Mouse (Mus musculus) stomach, embryonic 14.5 days (tissue): ENCODE results near the gene Hspb6. TPM values are rescaled to one million over a fixed set of nuclear protein-coding genes. Genes with fewer than 3 reads are reported as not detected.

Source experiments
- ATAC-seq: fragments of 200-750 bp; cut with Nextera tagmentation; 2 replicates; pipeline ENCODE4 v1.8.0; 2017; ENCODE audit warnings: low read depth, moderate TSS enrichment; ENCODE audit not compliant: insufficient number of reproducible peaks, insufficient read depth, low FRiP score
- H3K27ac ChIP-seq: fragments of 300-500 bp; sonication (generic); 2 replicates; pipeline ENCODE4 v1.5.1; 2014; ENCODE audit warnings: mild to moderate bottlenecking, low read length, moderate library complexity, mixed read lengths
- H3K27me3 ChIP-seq: fragments of 300-500 bp; sonication (generic); 2 replicates; pipeline ENCODE4 v1.6.1; 2014; ENCODE audit warnings: low read length, control low read depth, mixed read lengths; ENCODE audit not compliant: control insufficient read depth, insufficient read depth
- H3K36me3 ChIP-seq: fragments of 300-500 bp; sonication (generic); 2 replicates; pipeline ENCODE4 v1.6.1; 2014; ENCODE audit warnings: mild to moderate bottlenecking, control low read depth, low read length, moderate library complexity, mixed read lengths; ENCODE audit not compliant: control insufficient read depth, insufficient read depth
- H3K4me1 ChIP-seq: fragments of 300-500 bp; sonication (generic); 2 replicates; pipeline ENCODE4 v1.6.1; 2014; ENCODE audit warnings: low read length, control low read depth, mixed read lengths; ENCODE audit not compliant: control insufficient read depth, insufficient read depth
- H3K4me2 ChIP-seq: fragments of 300-500 bp; sonication (generic); replicated peaks from 2 replicates; pipeline ENCODE4 v1.6.1; 2014; ENCODE audit warnings: low read depth, low read length, control low read depth
- H3K4me3 ChIP-seq: fragments of 300-500 bp; sonication (generic); 2 replicates; pipeline ENCODE4 v1.5.1; 2014; ENCODE audit warnings: low read depth, low read length, control low read depth
- H3K9ac ChIP-seq: fragments of 300-500 bp; sonication (generic); replicated peaks from 2 replicates; pipeline ENCODE4 v1.6.1; 2014; ENCODE audit warnings: low read depth, mild to moderate bottlenecking, control low read depth, low read length, moderate library complexity, mixed read lengths
- H3K9me3 ChIP-seq: fragments of 300-500 bp; sonication (generic); 2 replicates; pipeline ENCODE4 v1.6.1; 2016; ENCODE audit warnings: low read depth, low read length, control low read depth; ENCODE audit not compliant: control insufficient read depth
- WGBS: fragments of 180-500 bp; shearing (Covaris S2); extraction: QIAGEN DNeasy Blood & Tissue Kit; methylation state at CpG from one replicate; pipeline ENCODE4 v1.1.7; 2014; 5-methylcytosine and 5-hydroxymethylcytosine counted together
- polyA plus RNA-seq: library from polyadenylated mRNA; unstranded; fragments of >200 nt; fragmentation: Nextera tagmentation; extraction: Ambion mirVana; gene quantifications from 2 replicates; pipeline ENCODE4 v1.2.1, GENCODE M21; 2014

Hspb6 gene
- 47.3 and 49.0 TPM in 2 replicates for polyA plus RNA-seq

GRCm38 (mm10) chr7:30552102-30553020, at the start of gene Hspb6, which contains the start of gene Proser3:
Hspb6 (plus strand) TSS chr7:30552178.
Proser3 (minus strand) TSS chr7:30552299.
- H3K9ac ChIP-seq: peak within 1 kb of the TSS; percentile 62
- H3K27me3 ChIP-seq: no peaks in the 10 kb centered on the region
- peak; percentile 95 for ATAC-seq
- H3K36me3 ChIP-seq: peaks cover 23% of the 10 kb centered on the region
- peak within 1 kb of the TSS; percentile 59 for H3K4me3 ChIP-seq
- H3K9me3 ChIP-seq: no peaks in the 10 kb centered on the region
- peak within 1 kb of the TSS; percentile 97 for H3K4me2 ChIP-seq
- H3K27ac ChIP-seq: peak within 1 kb of the TSS; percentile 97
- WGBS: under 1% methylated on average over 44 of the region's 44 CpGs
- peaks cover 12% of the 10 kb centered on the region; the same call in 1 of the 2 replicates for H3K4me1 ChIP-seq

DNA sequence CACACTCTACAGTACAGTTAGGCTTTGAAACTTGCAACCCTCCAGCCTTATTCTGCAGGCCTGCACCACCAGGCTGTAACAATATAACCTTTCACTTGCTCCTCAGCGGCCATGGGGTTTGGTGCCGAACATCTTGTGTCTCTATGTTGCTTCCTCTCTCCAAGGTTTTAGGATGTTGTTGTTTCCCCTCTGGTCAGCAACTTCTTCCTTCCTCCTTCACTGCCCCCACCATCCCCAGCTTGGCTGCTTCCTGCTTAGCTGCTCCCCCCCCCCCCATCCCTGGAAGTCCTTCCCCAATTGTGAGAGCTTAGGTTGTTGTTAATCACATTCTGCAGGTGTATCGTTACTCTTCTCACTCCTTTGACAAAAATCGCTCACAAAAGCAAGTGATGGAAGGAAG, 43.9 kb upstream of the Hspb6 start:
- no peak overlapping the region for H3K27ac ChIP-seq
- ATAC-seq: no peak
- H3K4me2 ChIP-seq: no peak overlapping the region
- H3K27me3 ChIP-seq: no peaks in the 10 kb centered on the region
- WGBS: 75% methylated on average over 4 of the region's 4 CpGs
- H3K36me3 ChIP-seq: no peaks in the 10 kb centered on the region
- no peak overlapping the region for H3K4me3 ChIP-seq
- H3K9me3 ChIP-seq: no peaks in the 10 kb centered on the region
- no peak overlapping the region for H3K9ac ChIP-seq
- no peaks in the 10 kb centered on the region for H3K4me1 ChIP-seq

- Histone ChIP-seq H3K27ac (no peak overlapping the region), H3K36me3 (no peaks in the 10 kb centered on the region), H3K4me3 (no peak overlapping the region), H3K9me3 (no peaks in the 10 kb centered on the region), H3K4me2 (no peak overlapping the region), H3K27me3 (no peaks in the 10 kb centered on the region), H3K9ac (no peak overlapping the region), H3K4me1 (no peaks in the 10 kb centered on the region)
- no peak for ATAC-seq
- 55% methylated on average over 24 of the region's 24 CpGs for WGBS
Measured at GRCm38 (mm10) chr7:30515003-30515760, 36.8 kb upstream of the Hspb6 start.

GRCm38 (mm10) chr7:30518325-30518724, 33.7 kb upstream of the Hspb6 start:
- Histone ChIP-seq H3K4me1 (no peaks in the 10 kb centered on the region), H3K27me3 (no peaks in the 10 kb centered on the region), H3K36me3 (peaks cover 3% of the 10 kb centered on the region; the same call in 1 of the 2 replicates), H3K4me2 (no peak overlapping the region), H3K9me3 (no peaks in the 10 kb centered on the region), H3K27ac (no peak overlapping the region), H3K4me3 (no peak overlapping the region), H3K9ac (no peak overlapping the region)
- 36% methylated on average over 8 of the region's 8 CpGs for WGBS
- ATAC-seq: no peak

GRCm38 (mm10) chr7:30520396-30520795, 31.6 kb upstream of the Hspb6 start:
- peaks cover 9% of the 10 kb centered on the region; the same call in 1 of the 2 replicates for H3K36me3 ChIP-seq
- no peak for ATAC-seq
- no peaks in the 10 kb centered on the region for H3K4me1 ChIP-seq
- 79% methylated on average over 4 of the region's 4 CpGs for WGBS
- no peaks in the 10 kb centered on the region for H3K27me3 ChIP-seq
- H3K9me3 ChIP-seq: no peaks in the 10 kb centered on the region
- H3K27ac ChIP-seq: no peak overlapping the region
- no peak overlapping the region for H3K4me3 ChIP-seq
- no peak overlapping the region for H3K4me2 ChIP-seq
- H3K9ac ChIP-seq: no peak overlapping the region; the same call in 1 of the 2 replicates

GRCm38 (mm10) chr7:30520856-30521255, 31.1 kb upstream of the Hspb6 start:
- WGBS: 81% methylated on average over 5 of the region's 5 CpGs
- Histone ChIP-seq H3K9me3 (no peaks in the 10 kb centered on the region), H3K36me3 (peaks cover 9% of the 10 kb centered on the region; the same call in 1 of the 2 replicates), H3K4me1 (peaks cover 2% of the 10 kb centered on the region; the same call in 1 of the 2 replicates), H3K9ac (no peak overlapping the region; the same call in 1 of the 2 replicates), H3K27ac (no peak overlapping the region), H3K4me3 (no peak overlapping the region), H3K27me3 (no peaks in the 10 kb centered on the region), H3K4me2 (no peak overlapping the region)
- no peak for ATAC-seq

GRCm38 (mm10) chr7:30522871-30523270, 29.1 kb upstream of the Hspb6 start:
- 87% methylated on average over 10 of the region's 10 CpGs for WGBS
- H3K4me3 ChIP-seq: no peak overlapping the region

GRCm38 (mm10) chr7:30524487-30524886, 27.5 kb upstream of the Hspb6 start:
- ATAC-seq: no peak

More at GRCm38 (mm10) chr7:30522871-30523270, 29.1 kb upstream of the Hspb6 start:
- no peaks in the 10 kb centered on the region for H3K9me3 ChIP-seq
- no peak overlapping the region for H3K4me2 ChIP-seq
- no peaks in the 10 kb centered on the region for H3K27me3 ChIP-seq
- H3K4me1 ChIP-seq: peaks cover 11% of the 10 kb centered on the region; the same call in 1 of the 2 replicates
- H3K9ac ChIP-seq: no peak overlapping the region
- ATAC-seq: no peak
- H3K27ac ChIP-seq: no peak overlapping the region
- H3K36me3 ChIP-seq: peaks cover 13% of the 10 kb centered on the region; the same call in 1 of the 2 replicates

More at GRCm38 (mm10) chr7:30524487-30524886, 27.5 kb upstream of the Hspb6 start:
- H3K9ac ChIP-seq: no peak overlapping the region
- no peak overlapping the region for H3K4me2 ChIP-seq
- H3K36me3 ChIP-seq: peaks cover 28% of the 10 kb centered on the region; the same call in 1 of the 2 replicates
- no peak overlapping the region for H3K27ac ChIP-seq
- peaks cover 11% of the 10 kb centered on the region; the same call in 1 of the 2 replicates for H3K4me1 ChIP-seq
- 90% methylated on average over 6 of the region's 6 CpGs for WGBS
- no peaks in the 10 kb centered on the region for H3K27me3 ChIP-seq
- H3K4me3 ChIP-seq: no peak overlapping the region
- H3K9me3 ChIP-seq: no peaks in the 10 kb centered on the region
